ENCODE assay signal across 8 mouse cellular contexts in the genomic region with DNA sequence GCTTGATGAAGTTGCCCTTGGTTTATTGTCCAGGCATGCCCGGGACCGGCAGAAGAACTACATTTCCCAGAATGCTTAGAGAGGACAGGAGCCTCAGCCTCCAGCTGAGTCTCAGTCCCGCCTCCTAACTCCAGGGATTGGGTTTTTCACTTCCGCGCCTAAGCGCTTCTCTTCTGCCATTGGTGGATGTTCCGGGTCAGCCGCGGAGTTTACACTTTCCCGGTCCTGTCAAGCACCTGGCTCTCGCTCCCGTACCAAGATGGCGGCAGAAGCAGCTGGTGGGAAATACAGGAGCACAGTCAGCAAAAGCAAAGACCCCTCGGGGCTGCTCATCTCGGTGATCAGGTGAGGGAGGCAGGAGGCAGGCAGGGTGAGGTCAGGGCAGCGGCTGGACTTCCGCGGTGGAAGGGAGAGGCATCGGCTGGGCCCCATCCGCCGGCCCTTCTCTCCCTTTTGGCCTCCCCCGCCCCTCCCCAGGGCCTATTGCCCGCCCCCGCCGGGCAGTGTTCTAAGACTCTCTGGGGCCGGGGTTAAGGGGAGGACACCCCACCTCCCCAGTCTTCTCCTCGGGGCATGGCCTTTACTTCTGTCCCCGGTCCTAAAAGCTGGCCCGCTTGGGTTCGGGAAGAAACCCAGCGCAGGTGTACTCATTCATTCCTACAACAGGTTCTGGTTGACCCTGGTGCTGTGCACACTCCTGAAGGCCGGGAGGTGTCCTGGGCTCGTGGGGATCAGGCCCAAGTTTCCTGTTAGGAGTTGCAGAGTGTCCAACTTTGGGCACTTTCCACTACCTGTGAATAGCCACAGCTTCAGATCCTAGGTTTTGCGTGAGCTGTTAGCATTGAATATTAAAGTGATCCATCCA. TPM values are rescaled to one million over a fixed set of nuclear protein-coding genes. Genes with fewer than 3 reads are reported as not detected.
DNase-seq lines count a peak whose midpoint lies in the region; ATAC-seq and TF ChIP-seq lines count a peak whose summit lies in the region.

A gene (plus strand): TSS at position 192 of the 865 bp plus-strand sequence.

- peak; percentile 99 for DNase-seq in ZHBTc4 (ENCODE audit: low read depth, low spot score)
- peak; percentile 95 for DNase-seq in gastrocnemius, adult 2 months
- peak; percentile 99 for DNase-seq in hindbrain, postnatal 0 days (ENCODE audit: low spot score)
- DNase-seq in left cerebral cortex, adult 2 months (ENCODE audit: extremely low spot score in 1 of 2, low spot score in 2 of 2): peak; percentile 88 to 95
- peak; percentile 95 to 97 for DNase-seq in right cerebral cortex, adult 2 months (ENCODE audit: low spot score in 2 of 2)
- DNase-seq in urinary bladder, postnatal 14 days (ENCODE audit: low spot score): peak; percentile 95

- no peaks in the 10 kb centered on the region for H3K27me3 ChIP-seq in hindbrain, postnatal 0 days (ENCODE audit: insufficient read depth, low read length)

- intact Hi-C loops in gastrocnemius, adult 2 months (cut with DNase I): no loop called here
- intact Hi-C loops in left cerebral cortex, adult 2 months (cut with DNase I): loop anchor here (2.0 kb wide), 2 partner anchors 188 to 928 kb away; a partner anchor contains a TSS

- peak; percentile 100 for ATAC-seq in common myeloid progenitor, adult 5-6 weeks (replicated peaks; ENCODE audit: low read depth, poor library complexity, severe bottlenecking)
- ATAC-seq in hindbrain, postnatal 0 days: peak; percentile 100
- peak; percentile 100 for ATAC-seq in megakaryocyte, adult 5-6 weeks (ENCODE audit: poor library complexity, severe bottlenecking)

- H3K4me3 ChIP-seq in gastrocnemius, adult 2 months: peak within 1 kb of the TSS; percentile 90
- H3K4me3 ChIP-seq in hindbrain, postnatal 0 days (ENCODE audit: low read length): peak within 1 kb of the TSS; percentile 97
- peak within 1 kb of the TSS; percentile 92 for H3K4me3 ChIP-seq in left cerebral cortex, adult 2 months

- peak within 1 kb of the TSS; percentile 72 for H3K9ac ChIP-seq in hindbrain, postnatal 0 days (replicated peaks; ENCODE audit: low read length)

- peaks cover 6% of the 10 kb centered on the region; the same call in 1 of the 2 replicates for H3K4me1 ChIP-seq in hindbrain, postnatal 0 days (ENCODE audit: insufficient read depth, low read length)

- H3K4me2 ChIP-seq in hindbrain, postnatal 0 days (ENCODE audit: low read depth, low read length): peak within 1 kb of the TSS; percentile 95

- H3K9me3 ChIP-seq in hindbrain, postnatal 0 days (ENCODE audit: low read length): no peaks in the 10 kb centered on the region

- H3K27ac ChIP-seq in gastrocnemius, adult 2 months: peak within 1 kb of the TSS; percentile 86
- peak within 1 kb of the TSS; percentile 67 for H3K27ac ChIP-seq in hindbrain, postnatal 0 days
- peak within 1 kb of the TSS; percentile 92 for H3K27ac ChIP-seq in left cerebral cortex, adult 2 months

- WGBS in hindbrain, postnatal 0 days: 2% methylated on average over 31 of the region's 34 CpGs

- TF ChIP-seq CTCF in gastrocnemius, adult 2 months (IDR thresholded peaks at IDR 0.05): no peak
- TF ChIP-seq CTCF in hindbrain, postnatal 0 days (IDR thresholded peaks at IDR 0.05; ENCODE audit: low read depth): no peak
- no peak; the same call in 1 of the 2 replicates for TF ChIP-seq CTCF in left cerebral cortex, adult 2 months (IDR thresholded peaks at IDR 0.05)

- no peaks in the 10 kb centered on the region for H3K36me3 ChIP-seq in hindbrain, postnatal 0 days (ENCODE audit: insufficient read depth, low read length)

RNA-seq across cellular contexts. Expression of the gene that starts here (rescaled TPM):
- total RNA-seq in common myeloid progenitor, adult 5-6 weeks (2017): 73.9 and 78.6 TPM in 2 replicates
- total RNA-seq in gastrocnemius, adult 2 months (2021): 10 to 100 TPM; 43.6 to 51.4 TPM
- total RNA-seq in hindbrain, postnatal 0 days (2014; rRNA removed): 60.2 and 70.6 TPM in 2 replicates
- polyA plus RNA-seq in hindbrain, postnatal 0 days (2015; fragmentation: Nextera tagmentation; extraction: Ambion mirVana): 26.6 and 30.0 TPM in 2 replicates
- total RNA-seq in left cerebral cortex, adult 2 months (2021): 10 to 100 TPM; 75.6 to 80.2 TPM
- total RNA-seq in megakaryocyte, adult 5-6 weeks (2015): 25.9 and 26.7 TPM in 2 replicates
- 39.3 and 40.1 TPM in 2 replicates for total RNA-seq in megakaryocyte, adult 5-6 weeks (2017)

Comparison
In these comparisons a context has a peak if more than half of its experiments do, and no peak if none do; other contexts are left out.
1. Peak in every context shown above with its lines: DNase-seq, ATAC-seq, H3K4me3 ChIP-seq and H3K27ac ChIP-seq.